Mouse (Mus musculus): ENCODE results near the gene Psd. TPM values are rescaled to one million over a fixed set of nuclear protein-coding genes. Genes with fewer than 3 reads are reported as not detected.

Gene Psd
- polyA plus RNA-seq (2012; rRNA removed), result 5.4 TPM in 2 replicates

DNA sequence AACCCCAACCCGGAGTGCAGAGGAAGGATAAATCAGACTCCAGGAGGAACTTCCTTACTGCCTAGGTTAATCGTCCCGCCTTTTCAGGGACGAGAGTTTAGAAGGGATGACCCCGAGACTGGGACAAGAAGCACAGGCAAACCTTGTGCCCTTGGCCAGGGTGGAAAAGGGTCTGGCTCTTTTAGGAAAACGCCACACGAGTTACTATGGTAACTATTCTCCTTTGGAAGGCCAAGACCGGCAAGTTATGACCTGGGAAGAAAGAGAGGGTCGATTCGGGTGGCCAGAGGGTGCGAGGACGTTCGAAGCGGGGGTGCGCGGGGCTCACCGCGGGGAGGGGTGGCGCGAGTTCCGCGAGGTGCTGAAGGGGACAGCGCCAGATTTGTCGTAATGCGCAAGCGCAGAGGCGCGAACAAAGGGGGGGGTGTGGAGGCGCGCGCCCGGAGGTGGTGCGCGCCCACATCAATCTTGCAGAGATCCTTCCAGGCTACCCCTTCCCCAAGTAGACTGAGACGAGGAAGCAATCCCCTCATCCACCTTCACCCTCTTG is at the start of gene Psd:
TSS of gene Psd (minus strand) at position 401 of the 550 bp plus-strand sequence.

DNA sequence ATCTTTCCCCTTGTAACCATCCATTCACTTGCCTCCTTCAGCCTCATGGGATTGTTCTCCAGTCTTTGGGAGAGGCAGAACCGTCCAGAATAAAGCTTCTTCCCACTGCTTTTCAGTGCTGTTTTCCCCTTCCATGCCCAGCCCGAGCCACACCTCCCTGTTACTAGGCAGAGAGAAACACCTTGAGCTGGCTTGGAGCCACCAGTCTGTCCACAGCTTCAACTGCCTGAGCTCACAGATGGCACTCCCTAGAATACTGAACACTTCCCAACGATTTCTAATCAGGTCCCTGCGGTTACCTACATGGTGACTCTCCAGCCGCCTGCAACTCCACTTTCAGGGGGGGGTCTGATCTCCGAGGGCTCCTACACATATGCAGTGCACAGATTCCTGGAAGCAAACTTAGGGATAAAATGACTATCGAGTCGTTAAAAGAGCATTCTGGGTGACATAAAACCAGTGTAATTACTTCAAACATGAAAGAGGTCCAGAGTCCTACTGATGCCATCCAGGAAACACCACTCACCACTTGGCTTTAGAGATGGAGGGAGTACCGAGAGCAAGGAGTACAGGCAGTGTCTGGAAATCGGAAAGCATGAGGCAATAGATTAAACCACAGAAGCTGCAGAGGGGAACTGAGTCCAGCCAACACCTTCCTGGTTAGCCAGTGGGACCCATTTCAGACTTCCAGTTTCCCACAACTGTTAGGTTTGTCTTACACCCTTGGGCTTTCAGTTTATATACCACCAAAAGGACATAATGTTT is 23.4 kb upstream of the Psd start, which contains the start of gene 2310034G01Rik:
TSS of gene 2310034G01Rik (minus strand) at position 135 of the 765 bp plus-strand sequence.

DNA sequence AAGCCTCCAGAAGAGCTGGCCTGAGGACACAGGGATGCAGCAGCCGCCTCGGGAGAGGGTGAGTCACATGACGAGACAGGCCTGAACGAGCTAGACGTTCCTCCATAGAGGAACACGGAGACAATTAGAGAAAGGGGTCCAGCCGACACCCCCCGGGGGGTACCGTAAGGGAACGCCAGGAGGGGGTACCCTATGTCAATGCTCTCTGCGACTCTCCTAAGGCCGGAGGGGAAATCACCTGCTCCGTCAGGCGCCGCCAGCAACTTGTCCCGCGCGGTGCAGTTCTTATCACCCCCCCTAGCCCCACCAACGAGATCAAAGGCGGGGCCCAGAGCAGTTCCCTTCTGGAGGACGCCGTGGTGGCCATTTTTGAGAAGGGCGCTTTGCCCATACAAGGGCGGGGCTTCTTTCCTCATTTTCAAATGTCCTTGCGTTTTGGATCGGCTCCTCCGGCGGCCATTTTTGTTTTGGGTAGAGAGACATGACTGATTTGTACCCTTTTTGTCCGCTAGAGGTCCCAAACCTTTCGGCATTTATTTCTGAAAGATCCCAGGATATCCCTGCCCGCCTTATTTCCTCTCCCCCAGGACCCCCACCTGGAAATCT is 11.5 kb upstream of the Psd start, which contains the start of gene Cuedc2:
TSS of gene Cuedc2 (minus strand) at position 372 of the 606 bp plus-strand sequence.

DNA sequence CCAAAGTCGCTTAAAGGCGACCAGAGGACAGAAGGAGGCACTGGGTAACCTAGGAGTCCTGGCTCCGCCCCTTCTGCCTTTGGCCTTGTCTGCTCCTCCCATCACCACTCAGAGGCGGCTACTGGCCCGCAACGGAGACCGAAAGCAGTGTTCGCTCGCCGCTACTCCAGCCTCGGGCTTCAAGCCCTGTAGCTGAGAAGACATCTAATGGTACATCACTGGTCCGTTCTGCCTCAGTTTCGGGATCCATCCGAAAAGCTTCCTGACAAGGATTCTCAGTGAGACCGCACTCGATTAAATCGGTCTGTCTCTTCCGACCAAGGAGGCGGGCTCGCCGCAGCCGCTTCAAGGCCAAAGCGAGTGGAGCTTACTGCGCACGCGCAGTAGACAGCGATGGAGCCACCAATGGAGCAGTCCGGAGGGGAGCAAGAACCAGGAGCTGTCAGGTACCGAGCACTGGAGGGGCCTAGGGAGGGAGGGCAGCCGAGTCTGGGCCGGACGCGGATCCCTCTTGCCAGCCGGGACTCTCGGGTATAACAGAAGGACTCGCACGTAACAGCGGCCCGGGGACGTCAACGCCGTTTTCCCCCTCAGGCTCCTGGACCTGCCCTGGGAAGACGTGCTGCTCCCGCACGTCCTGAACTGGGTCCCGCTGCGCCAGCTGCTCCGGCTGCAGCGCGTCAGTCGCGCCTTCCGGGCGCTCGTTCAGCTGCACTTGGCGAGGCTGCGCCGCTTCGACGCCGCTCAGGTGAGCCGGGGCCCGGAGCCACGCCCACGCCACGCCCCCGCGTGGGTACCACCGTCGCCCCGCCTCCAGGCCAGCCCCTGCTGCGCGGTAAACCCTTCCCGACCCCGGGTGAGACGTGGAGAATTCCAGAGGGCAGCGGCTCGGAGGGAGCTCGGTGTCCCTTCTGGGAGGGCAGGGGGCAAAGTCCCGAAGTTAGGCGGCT is 1.4 kb upstream of the Psd start, which contains the start of gene Fbxl15:
TSS of gene Fbxl15 (plus strand) at position 104 of the 950 bp plus-strand sequence.

DNA sequence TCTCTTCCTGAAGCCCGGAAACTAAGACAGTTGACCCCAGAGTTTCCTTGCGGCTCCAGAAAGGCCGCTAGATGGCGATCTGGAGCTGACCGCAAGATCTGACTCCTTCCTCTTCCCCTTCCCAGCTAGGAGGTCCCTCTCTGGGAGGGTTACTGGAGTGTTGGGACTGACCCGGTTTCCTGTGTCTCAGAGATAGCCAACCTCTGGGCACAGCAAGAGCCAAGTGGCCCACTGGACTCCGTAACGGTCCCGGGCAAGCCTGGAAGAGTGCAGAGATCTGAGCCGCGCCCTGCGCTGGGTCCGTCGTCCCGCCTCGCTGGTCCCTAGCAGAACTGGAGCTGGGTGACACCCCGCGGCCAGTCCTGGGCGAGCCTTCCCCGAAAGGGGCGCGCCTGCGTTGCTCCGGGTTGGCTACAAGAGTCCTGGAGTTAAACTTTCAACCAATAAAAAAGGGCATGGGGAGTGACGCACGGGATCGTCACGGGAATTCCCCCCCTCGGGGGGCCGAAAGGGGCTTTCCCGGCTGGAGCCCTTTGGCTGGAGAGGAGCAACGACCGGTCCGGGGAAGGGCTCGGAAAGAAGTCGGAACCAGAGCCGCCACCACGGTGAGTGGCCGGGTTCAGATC is 22.6 kb downstream of the Psd start, which contains the start of gene Nfkb2:
TSS of gene Nfkb2 (plus strand) at position 105 of the 626 bp plus-strand sequence.

Other genes starting within 250 kb of the Psd start
- gene Elovl3, start 195.3 kb downstream of the Psd start, polyA plus RNA-seq (2012; rRNA removed), result not detected in 2 replicates
- gene Pitx3, start 178.8 kb downstream of the Psd start, polyA plus RNA-seq (2012; rRNA removed), result 0.01 and 0.14 TPM in 2 replicates
- gene Gbf1, start 174.6 kb downstream of the Psd start, polyA plus RNA-seq (2012; rRNA removed), result 13.8 and 15.3 TPM in 2 replicates
- 4.4 TPM in 2 replicates for gene Nfkb2, start 22.8 kb downstream of the Psd start, polyA plus RNA-seq (2012; rRNA removed)
- gene Fbxl15, start 1.0 kb upstream of the Psd start, polyA plus RNA-seq (2012; rRNA removed), result 5.7 and 6.2 TPM in 2 replicates
- gene Cuedc2, start 11.5 kb upstream of the Psd start, polyA plus RNA-seq (2012; rRNA removed), result 46.0 and 54.8 TPM in 2 replicates
- 7.3 and 10.8 TPM in 2 replicates for gene Mfsd13a, start 14.0 kb upstream of the Psd start, polyA plus RNA-seq (2012; rRNA removed)
- 0.21 and 0.23 TPM in 2 replicates for gene 2310034G01Rik, start 23.1 kb upstream of the Psd start, polyA plus RNA-seq (2012; rRNA removed)
- 25.2 and 30.4 TPM in 2 replicates for gene Actr1a, start 68.6 kb upstream of the Psd start, polyA plus RNA-seq (2012; rRNA removed)
- 3.0 and 3.3 TPM in 2 replicates for gene Sufu, start 69.7 kb upstream of the Psd start, polyA plus RNA-seq (2012; rRNA removed)
- gene Trim8, start 174.5 kb upstream of the Psd start, polyA plus RNA-seq (2012; rRNA removed), result 6.4 and 7.7 TPM in 2 replicates
- 28.6 and 30.0 TPM in 2 replicates for gene Arl3, start 246.0 kb upstream of the Psd start, polyA plus RNA-seq (2012; rRNA removed)
- 5.9 and 8.3 TPM in 2 replicates for gene Sfxn2, start 246.2 kb upstream of the Psd start, polyA plus RNA-seq (2012; rRNA removed)